Mouse (Mus musculus): ENCODE data around the gene Arhgap6.

DNA sequence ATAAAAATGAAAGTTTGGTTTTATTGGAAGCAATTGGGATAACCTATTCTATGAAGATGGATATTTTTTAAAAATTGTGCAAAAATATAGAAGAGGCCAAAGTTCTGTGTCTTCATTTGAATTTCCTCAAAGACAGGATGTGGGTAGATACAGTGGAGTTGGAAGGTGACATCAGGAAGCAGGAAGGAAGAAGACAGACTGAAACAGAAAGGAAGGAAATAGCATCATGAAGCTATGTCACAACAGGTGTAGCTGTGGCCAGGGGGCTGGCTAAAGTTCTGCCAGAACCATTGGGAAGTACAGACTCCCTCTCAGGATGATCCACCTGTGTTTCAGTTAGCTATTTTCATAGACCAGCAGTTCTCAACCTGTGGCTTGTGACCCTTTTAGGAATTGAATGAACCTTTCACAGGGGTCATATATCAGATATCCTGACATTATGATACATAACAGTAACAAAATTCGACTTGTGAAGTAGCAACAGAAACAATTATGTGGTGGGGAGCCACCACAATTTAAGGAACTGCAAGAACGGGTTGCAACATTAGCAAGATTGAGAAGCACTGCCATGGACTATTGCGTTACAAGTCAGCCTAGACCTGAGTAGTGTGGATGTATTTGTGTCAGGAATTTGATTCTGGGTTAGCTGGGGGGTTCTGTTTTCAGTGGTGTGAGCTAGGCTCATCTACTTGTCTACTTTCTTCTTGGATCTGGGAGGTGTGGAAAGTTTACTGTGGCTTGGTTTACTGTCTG, 15.8 kb downstream of the Arhgap6 start:
- TF ChIP-seq MAFK (IDR thresholded peaks at IDR 0.05; ENCODE audit: insufficient read depth, low read depth, low read length) (no peak), ZNF384 (IDR thresholded peaks at IDR 0.05; ENCODE audit: low read depth, low read length) (no peak)
